Mouse (Mus musculus) testis, adult 2 months (tissue): Measurements from ENCODE around the gene Unc13a. TPM values are rescaled to one million over a fixed set of nuclear protein-coding genes. Genes with fewer than 3 reads are reported as not detected.
A peak's percentile ranks its signal among the peaks of the same experiment; 100 is the strongest.

Source experiments
- H3K27ac ChIP-seq: fragments of 200-500 bp; 2 replicates; pipeline ENCODE4 v1.5.1; 2012; ENCODE audit warnings: low read depth, low read length; ENCODE audit not compliant: control insufficient read depth, insufficient read depth
- H3K27me3 ChIP-seq: fragments of 200-500 bp; 2 replicates; pipeline ENCODE4 v1.6.1; 2012; ENCODE audit warnings: mild to moderate bottlenecking, low read length, moderate library complexity; ENCODE audit not compliant: control insufficient read depth, insufficient read depth
- H3K36me3 ChIP-seq: fragments of 200-500 bp; 2 replicates; pipeline ENCODE4 v1.6.1; 2012; ENCODE audit warnings: mild to moderate bottlenecking, low read length; ENCODE audit not compliant: control insufficient read depth, insufficient read depth
- H3K4me1 ChIP-seq: fragments of 200-500 bp; 2 replicates; pipeline ENCODE4 v1.6.1; 2012; ENCODE audit warnings: low read length; ENCODE audit not compliant: control insufficient read depth, insufficient read depth
- H3K4me3 ChIP-seq: fragments of 200-500 bp; 2 replicates; pipeline ENCODE4 v1.5.1; 2012; ENCODE audit warnings: low read depth, mild to moderate bottlenecking, low read length, moderate library complexity, mixed read lengths; ENCODE audit not compliant: control insufficient read depth
- CTCF ChIP-seq: fragments of 200-500 bp; IDR thresholded peaks from 2 replicates; pipeline ENCODE4 v1.5.1; 2012; ENCODE audit warnings: low read depth, mild to moderate bottlenecking, inconsistent platforms, low read length, moderate library complexity; ENCODE audit not compliant: control insufficient read depth, insufficient read depth, insufficient replicate concordance
- POLR2A ChIP-seq: fragments of 200-500 bp; IDR thresholded peaks from 2 replicates; pipeline ENCODE4 v1.6.1; 2012; ENCODE audit warnings: low read depth, mild to moderate bottlenecking, inconsistent platforms, low read length, moderate library complexity; ENCODE audit not compliant: control insufficient read depth
- polyA plus RNA-seq: library from polyadenylated mRNA; depleted of rRNA; stranded (reverse); fragments of >200 nt; gene quantifications from 2 replicates; pipeline ENCODE4 v1.2.3, GENCODE M21; 2012

The Unc13a gene
- polyA plus RNA-seq, 1 experiment = 0.33 TPM

DNA sequence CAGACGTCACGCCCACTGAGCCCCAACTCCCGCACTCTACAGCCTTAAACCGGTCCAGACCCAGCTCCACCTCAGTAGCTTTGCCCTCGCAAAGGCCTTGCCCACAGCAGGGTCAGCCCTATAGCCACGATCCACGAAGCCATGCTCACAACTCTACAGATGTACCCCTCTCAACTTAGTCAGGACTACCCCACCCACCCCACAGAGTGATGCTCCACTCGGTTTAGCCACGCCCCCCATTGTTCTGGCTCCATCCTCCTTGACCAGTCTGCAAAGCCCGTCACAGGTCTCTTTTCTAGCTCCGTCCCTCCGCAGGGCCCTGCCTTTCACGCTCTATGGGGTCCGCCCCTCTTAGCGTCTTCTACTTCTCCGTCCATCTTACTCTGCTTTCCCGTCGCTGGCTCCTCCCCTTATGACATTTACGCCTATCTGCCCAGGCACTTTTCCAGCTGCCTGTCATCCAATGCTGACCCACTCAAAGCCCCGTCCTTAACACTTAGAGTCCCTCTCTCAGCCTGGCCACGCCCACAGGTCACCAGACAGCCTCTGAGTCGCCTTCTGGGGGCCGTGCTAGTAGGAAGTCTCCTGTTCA, 14.7 kb upstream of the Unc13a start:
- Histone ChIP-seq H3K4me3 (peak overlapping the region; percentile 12), H3K36me3 (no peaks in the 10 kb centered on the region), H3K4me1 (peaks cover 29% of the 10 kb centered on the region), H3K27ac (no peak overlapping the region), H3K27me3 (no peaks in the 10 kb centered on the region)
- TF ChIP-seq POLR2A (no peak), CTCF (no peak)

DNA sequence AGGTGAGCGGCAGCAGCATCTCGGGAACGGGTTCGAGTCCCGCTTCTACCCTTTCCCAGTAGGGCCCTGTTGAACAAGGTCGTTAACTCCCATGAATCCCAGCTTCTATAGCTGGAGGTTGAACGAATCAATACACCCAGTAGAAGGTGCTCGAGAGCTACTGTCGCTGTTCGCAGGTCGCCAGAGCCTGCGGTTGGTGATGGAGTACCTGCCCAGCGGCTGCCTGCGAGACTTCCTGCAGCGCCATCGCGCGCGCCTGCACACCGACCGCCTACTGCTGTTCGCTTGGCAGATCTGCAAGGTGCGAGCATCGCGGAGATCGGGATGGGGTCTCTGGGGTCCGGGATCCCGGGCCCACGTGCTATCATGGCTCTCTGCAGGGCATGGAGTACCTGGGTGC, 14.0 kb upstream of the Unc13a start:
- Histone ChIP-seq H3K27me3 (no peaks in the 10 kb centered on the region), H3K36me3 (no peaks in the 10 kb centered on the region), H3K4me1 (peaks cover 31% of the 10 kb centered on the region), H3K4me3 (peak overlapping the region; percentile 12), H3K27ac (no peak overlapping the region)
- TF ChIP-seq CTCF = no peak
- TF ChIP-seq POLR2A = no peak

DNA sequence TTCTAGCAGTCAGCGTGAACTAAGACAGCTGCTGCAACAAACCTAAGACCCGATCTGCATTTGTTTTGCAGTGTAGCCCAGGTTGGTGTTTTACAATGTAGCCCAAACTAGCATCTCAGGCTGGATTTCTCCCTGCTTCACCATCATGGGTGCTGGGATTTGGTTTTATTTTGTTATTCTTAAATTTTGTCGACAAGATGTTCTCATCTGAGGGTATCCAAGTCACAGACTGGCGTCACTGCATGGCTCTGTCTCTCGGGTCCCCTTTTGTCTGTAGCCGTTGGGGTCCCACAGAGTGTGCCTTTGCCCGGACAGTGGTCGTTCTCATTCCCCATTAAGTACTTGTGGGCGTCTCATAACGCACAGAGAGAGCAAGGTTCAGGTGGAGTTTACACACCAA, 13.1 kb upstream of the Unc13a start:
- no peaks in the 10 kb centered on the region; the same call in 1 of the 2 replicates for H3K27me3 ChIP-seq
- no peaks in the 10 kb centered on the region for H3K36me3 ChIP-seq
- no peak overlapping the region for H3K4me3 ChIP-seq
- no peak overlapping the region for H3K27ac ChIP-seq
- peaks cover 33% of the 10 kb centered on the region for H3K4me1 ChIP-seq
- no peak for TF ChIP-seq POLR2A
- TF ChIP-seq CTCF = no peak

DNA sequence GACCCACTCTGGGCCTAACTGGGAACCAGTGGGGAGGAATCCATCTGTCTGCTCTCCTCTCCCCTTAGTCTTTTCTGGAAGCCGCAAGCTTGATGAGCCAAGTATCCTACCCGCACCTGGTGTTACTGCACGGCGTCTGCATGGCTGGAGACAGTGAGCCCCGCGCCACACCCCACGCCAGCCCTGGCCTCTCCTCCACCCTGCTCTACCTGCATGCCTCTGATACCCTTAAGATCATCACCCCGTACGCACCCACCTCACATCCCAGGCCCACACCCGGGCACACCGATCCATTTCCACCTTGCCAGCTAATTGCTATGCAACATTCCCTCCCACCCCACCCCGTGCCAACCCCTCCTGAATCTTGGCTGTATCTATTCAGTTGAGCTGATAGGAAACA, 11.3 kb upstream of the Unc13a start:
- Histone ChIP-seq H3K27me3 (no peaks in the 10 kb centered on the region; the same call in 1 of the 2 replicates), H3K4me3 (no peak overlapping the region), H3K4me1 (peaks cover 35% of the 10 kb centered on the region)

DNA sequence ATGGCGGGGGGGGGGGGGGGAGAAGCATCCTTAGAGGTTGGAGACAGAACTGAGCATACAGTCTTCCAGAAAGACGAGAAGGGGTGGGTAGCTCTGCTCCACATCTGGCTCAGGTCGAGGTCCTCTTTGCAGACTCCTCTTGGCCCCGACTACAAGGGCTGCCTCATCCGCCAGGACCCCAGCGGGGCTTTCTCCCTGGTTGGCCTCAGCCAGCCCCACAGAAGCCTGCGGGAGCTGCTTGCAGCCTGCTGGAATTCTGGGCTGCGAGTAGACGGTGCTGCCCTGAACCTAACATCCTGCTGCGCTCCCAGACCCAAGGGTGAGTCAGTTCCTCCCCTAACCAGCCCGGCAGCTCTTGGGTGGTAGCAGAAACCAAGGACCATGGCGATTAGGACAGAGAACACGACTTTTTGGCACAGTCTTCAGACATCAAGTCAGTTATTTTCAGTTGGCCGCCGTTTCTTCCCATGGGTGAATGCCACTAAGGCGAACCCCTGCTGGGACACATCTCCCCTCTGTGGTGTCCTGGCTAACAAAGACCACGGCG, 9.9 kb upstream of the Unc13a start:
- Histone ChIP-seq H3K27me3 (no peaks in the 10 kb centered on the region; the same call in 1 of the 2 replicates), H3K4me3 (no peak overlapping the region), H3K4me1 (peaks cover 26% of the 10 kb centered on the region), H3K36me3 (no peaks in the 10 kb centered on the region), H3K27ac (no peak overlapping the region)
- no peak for TF ChIP-seq CTCF
- no peak for TF ChIP-seq POLR2A

More for the DNA sequence above, 11.3 kb upstream of the Unc13a start:
- H3K36me3 ChIP-seq = no peaks in the 10 kb centered on the region
- TF ChIP-seq CTCF (no peak), POLR2A (no peak)
- no peak overlapping the region for H3K27ac ChIP-seq

DNA sequence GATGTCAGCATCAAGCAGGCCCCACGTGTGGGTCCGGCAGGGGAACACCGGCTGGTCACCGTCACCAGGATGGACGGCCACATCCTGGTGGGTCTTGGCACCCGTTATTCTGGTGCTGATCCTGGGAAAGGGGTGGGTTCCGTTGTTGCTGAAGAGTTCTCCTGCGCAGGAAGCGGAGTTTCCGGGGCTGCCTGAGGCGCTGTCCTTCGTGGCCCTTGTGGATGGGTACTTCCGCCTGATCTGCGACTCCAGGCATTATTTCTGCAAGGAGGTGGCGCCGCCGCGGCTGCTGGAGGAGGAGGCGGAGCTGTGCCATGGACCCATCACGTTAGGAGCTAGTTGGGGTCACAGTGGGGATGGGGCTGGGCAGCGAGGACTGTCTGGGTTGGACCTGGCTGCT, 8.9 kb upstream of the Unc13a start:
- H3K27me3 ChIP-seq = no peaks in the 10 kb centered on the region; the same call in 1 of the 2 replicates
- TF ChIP-seq POLR2A = no peak
- no peak for TF ChIP-seq CTCF
- no peaks in the 10 kb centered on the region for H3K36me3 ChIP-seq
- H3K27ac ChIP-seq = no peak overlapping the region
- H3K4me1 ChIP-seq = peaks cover 21% of the 10 kb centered on the region
- no peak overlapping the region for H3K4me3 ChIP-seq

DNA sequence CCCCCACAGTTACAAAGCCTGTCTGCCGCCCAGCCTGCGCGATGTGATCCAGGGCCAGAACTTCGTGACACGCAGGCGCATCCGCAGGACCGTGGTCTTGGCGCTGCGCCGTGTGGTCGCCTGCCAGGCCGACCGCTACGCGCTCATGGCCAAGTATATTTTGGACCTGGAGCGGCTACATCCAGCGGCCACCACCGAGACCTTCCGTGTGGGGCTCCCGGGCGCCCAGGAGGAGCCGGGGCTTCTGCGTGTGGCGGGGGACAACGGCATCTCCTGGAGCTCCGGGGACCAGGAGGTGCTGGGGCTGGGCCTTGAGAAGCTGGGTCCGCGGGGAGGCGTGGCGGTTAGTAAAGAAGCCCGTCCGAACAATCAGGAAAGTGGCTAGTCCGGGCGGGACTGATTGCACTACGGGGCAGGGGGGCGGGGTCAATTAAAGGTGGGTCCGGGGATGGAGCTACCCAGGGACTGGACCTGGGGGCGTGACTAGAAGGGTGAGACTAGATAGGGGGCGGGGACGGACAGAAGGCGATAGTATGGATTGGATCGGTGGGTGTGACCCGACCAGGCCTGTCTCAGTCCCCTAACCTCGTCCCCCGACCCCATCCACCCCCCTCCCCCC, 8.1 kb upstream of the Unc13a start:
- Histone ChIP-seq H3K27me3 (no peaks in the 10 kb centered on the region; the same call in 1 of the 2 replicates), H3K36me3 (no peaks in the 10 kb centered on the region), H3K27ac (no peak overlapping the region), H3K4me1 (peaks cover 21% of the 10 kb centered on the region), H3K4me3 (no peak overlapping the region)
- no peak for TF ChIP-seq POLR2A
- no peak for TF ChIP-seq CTCF
